Mouse (Mus musculus) kidney, adult 2 months (tissue): ENCODE measurements around the gene Kirrel3.

Source experiments
- CTCF ChIP-seq: fragments of 200-500 bp; conservative IDR thresholded peaks from 2 replicates; pipeline ENCODE4 v1.5.1; 2011; ENCODE audit warnings: low read depth, mild to moderate bottlenecking, control low read depth, low read length, moderate library complexity, mixed read lengths; ENCODE audit not compliant: insufficient read depth, insufficient read length
- POLR2A ChIP-seq: fragments of 200-500 bp; IDR thresholded peaks from one replicate; pipeline ENCODE4 v1.6.1; 2011; ENCODE audit warnings: low read depth, low read length, control low read depth

- TF ChIP-seq POLR2A (no peak), CTCF (no peak)
These were observed 509.4 kb downstream of the Kirrel3 start for GRCm38 (mm10) chr9:34995078-34995477.
